Mouse (Mus musculus) intestine, embryonic 16.5 days (tissue): Measurements from ENCODE around the gene Ccdc97. TPM values are rescaled to one million over a fixed set of nuclear protein-coding genes. Genes with fewer than 3 reads are reported as not detected.

Source experiments
- ATAC-seq: fragments of 200-750 bp; cut with Nextera tagmentation; 2 replicates; pipeline ENCODE4 v1.8.0; 2017; ENCODE audit warnings: moderate TSS enrichment, moderate library complexity
- H3K27ac ChIP-seq: fragments of 300-500 bp; sonication (generic); 2 replicates; pipeline ENCODE4 v1.5.1; 2014; ENCODE audit warnings: mild to moderate bottlenecking, low read length
- H3K27me3 ChIP-seq: fragments of 300-500 bp; sonication (generic); replicated peaks from 2 replicates; pipeline ENCODE4 v1.6.1; 2014; ENCODE audit warnings: low read length, control low read depth, mixed read lengths; ENCODE audit not compliant: control insufficient read depth, insufficient read depth
- H3K36me3 ChIP-seq: fragments of 300-500 bp; sonication (generic); 2 replicates; pipeline ENCODE4 v1.6.1; 2014; ENCODE audit warnings: low read length, control low read depth; ENCODE audit not compliant: control insufficient read depth, insufficient read depth
- H3K4me1 ChIP-seq: fragments of 300-500 bp; sonication (generic); 2 replicates; pipeline ENCODE4 v1.6.1; 2014; ENCODE audit warnings: low read length, control low read depth, mixed read lengths; ENCODE audit not compliant: control insufficient read depth, insufficient read depth
- H3K4me2 ChIP-seq: fragments of 300-500 bp; sonication (generic); 2 replicates; pipeline ENCODE4 v1.6.1; 2014; ENCODE audit warnings: low read depth, low read length, control low read depth
- H3K4me3 ChIP-seq: fragments of 300-500 bp; sonication (generic); 2 replicates; pipeline ENCODE4 v1.5.1; 2014; ENCODE audit warnings: mild to moderate bottlenecking, low read length
- H3K9ac ChIP-seq: fragments of 300-500 bp; sonication (generic); 2 replicates; pipeline ENCODE4 v1.6.1; 2014; ENCODE audit warnings: low read depth, low read length
- H3K9me3 ChIP-seq: fragments of 300-500 bp; sonication (generic); 2 replicates; pipeline ENCODE4 v1.6.1; 2016; ENCODE audit warnings: low read length, control low read depth; ENCODE audit not compliant: control insufficient read depth
- WGBS: fragments of 180-500 bp; shearing (Covaris S2); extraction: QIAGEN DNeasy Blood & Tissue Kit; methylation state at CpG from one replicate; pipeline ENCODE4 v1.1.7; 2014; 5-methylcytosine and 5-hydroxymethylcytosine counted together
- polyA plus RNA-seq: library from polyadenylated mRNA; unstranded; fragments of >200 nt; fragmentation: Nextera tagmentation; extraction: Ambion mirVana; gene quantifications from 2 replicates; pipeline ENCODE4 v1.2.1, GENCODE M21; 2015

Gene Ccdc97
- polyA plus RNA-seq, 1 experiment from 2014 or later: 22.0 TPM

GRCm38 (mm10) chr7:25686680-25687531 is 32.0 kb downstream of the Ccdc97 start, which contains the start of gene Tgfb1:
TSS of gene Tgfb1 (plus strand) at chr7:25687002.
- Histone ChIP-seq H3K27ac (peak within 1 kb of the TSS; percentile 77), H3K36me3 (no peaks in the 10 kb centered on the region), H3K4me1 (peaks cover 27% of the 10 kb centered on the region), H3K4me3 (peak within 1 kb of the TSS; percentile 75), H3K9ac (peak within 1 kb of the TSS; percentile 90), H3K27me3 (no peaks in the 10 kb centered on the region; the same call in 1 of the 2 replicates), H3K4me2 (peak within 1 kb of the TSS; percentile 99), H3K9me3 (no peaks in the 10 kb centered on the region)
- under 1% methylated on average over 67 of the region's 69 CpGs for WGBS
- peak; percentile 54 for ATAC-seq

GRCm38 (mm10) chr7:25685926-25686470 is 32.9 kb downstream of the Ccdc97 start:
- Histone ChIP-seq H3K4me2 (peak overlapping the region; percentile 99), H3K36me3 (no peaks in the 10 kb centered on the region), H3K9ac (peak overlapping the region; percentile 90; the same call in 1 of the 2 replicates), H3K27ac (no peak overlapping the region), H3K4me3 (no peak overlapping the region), H3K27me3 (no peaks in the 10 kb centered on the region; the same call in 1 of the 2 replicates), H3K4me1 (peaks cover 31% of the 10 kb centered on the region), H3K9me3 (no peaks in the 10 kb centered on the region)
- ATAC-seq: no peak
- WGBS: 73% methylated on average over 21 of the region's 21 CpGs

GRCm38 (mm10) chr7:25684659-25685058 is 34.2 kb downstream of the Ccdc97 start:
- no peaks in the 10 kb centered on the region; the same call in 1 of the 2 replicates for H3K27me3 ChIP-seq
- H3K4me2 ChIP-seq: no peak overlapping the region
- H3K4me3 ChIP-seq: no peak overlapping the region
- WGBS: 90% methylated on average over 6 of the region's 6 CpGs
- no peak overlapping the region for H3K9ac ChIP-seq
- no peak overlapping the region for H3K27ac ChIP-seq
- no peaks in the 10 kb centered on the region for H3K9me3 ChIP-seq
- H3K4me1 ChIP-seq: peaks cover 36% of the 10 kb centered on the region
- ATAC-seq: no peak
- no peaks in the 10 kb centered on the region for H3K36me3 ChIP-seq

- WGBS: 49% methylated on average over 7 of the region's 7 CpGs
- H3K9ac ChIP-seq: 0 out of 2 replicates have a peak overlapping the region, but pooled peaks have one; percentile 14
- no peak overlapping the region for H3K4me2 ChIP-seq
- H3K4me1 ChIP-seq: peaks cover 33% of the 10 kb centered on the region
- no peaks in the 10 kb centered on the region for H3K36me3 ChIP-seq
- no peak overlapping the region for H3K4me3 ChIP-seq
- H3K27me3 ChIP-seq: no peaks in the 10 kb centered on the region; the same call in 1 of the 2 replicates
- H3K27ac ChIP-seq: 0 out of 2 replicates have a peak overlapping the region, but pooled peaks have one; percentile 3
- ATAC-seq: no peak
- no peaks in the 10 kb centered on the region for H3K9me3 ChIP-seq
Observed at GRCm38 (mm10) chr7:25683474-25684180, 35.3 kb downstream of the Ccdc97 start.

GRCm38 (mm10) chr7:25681341-25682231 is 37.3 kb downstream of the Ccdc97 start:
- Histone ChIP-seq H3K36me3 (no peaks in the 10 kb centered on the region), H3K4me2 (peak overlapping the region; percentile 81), H3K9me3 (no peaks in the 10 kb centered on the region), H3K9ac (no peak overlapping the region), H3K27ac (no peak overlapping the region), H3K27me3 (no peaks in the 10 kb centered on the region), H3K4me1 (peaks cover 22% of the 10 kb centered on the region), H3K4me3 (peak overlapping the region; percentile 75)
- WGBS: 60% methylated on average over 15 of the region's 15 CpGs
- no peak for ATAC-seq

GRCm38 (mm10) chr7:25680514-25681258 is 38.2 kb downstream of the Ccdc97 start, which contains the start of gene B9d2:
TSS of gene B9d2 (plus strand) at chr7:25680780.
- WGBS: under 1% methylated on average over 46 of the region's 46 CpGs
- H3K27me3 ChIP-seq: 0 out of 2 replicates have a peak, but pooled peaks cover under 1% of the 10 kb centered on the region
- H3K36me3 ChIP-seq: no peaks in the 10 kb centered on the region
- H3K4me1 ChIP-seq: peaks cover 17% of the 10 kb centered on the region; the same call in 1 of the 2 replicates
- peak within 1 kb of the TSS; percentile 92 for H3K27ac ChIP-seq
- H3K9ac ChIP-seq: peak within 1 kb of the TSS; percentile 76
- ATAC-seq: peak; percentile 98
- peak within 1 kb of the TSS; percentile 75 for H3K4me3 ChIP-seq
- no peaks in the 10 kb centered on the region for H3K9me3 ChIP-seq
- H3K4me2 ChIP-seq: peak within 1 kb of the TSS; percentile 81

- H3K9ac ChIP-seq: peak overlapping the region; percentile 76
- peaks cover 15% of the 10 kb centered on the region; the same call in 1 of the 2 replicates for H3K4me1 ChIP-seq
- H3K27ac ChIP-seq: peak overlapping the region; percentile 92
- ATAC-seq: no peak
- WGBS: 6% methylated on average over 6 of the region's 6 CpGs
- H3K27me3 ChIP-seq: peaks cover 7% of the 10 kb centered on the region
- H3K4me3 ChIP-seq: peak overlapping the region; percentile 75
- no peaks in the 10 kb centered on the region for H3K9me3 ChIP-seq
- peak overlapping the region; percentile 81 for H3K4me2 ChIP-seq
- no peaks in the 10 kb centered on the region for H3K36me3 ChIP-seq
Observed at GRCm38 (mm10) chr7:25679971-25680370, 38.9 kb downstream of the Ccdc97 start.

- no peak for ATAC-seq
- WGBS: 86% methylated on average over 7 of the region's 7 CpGs
- Histone ChIP-seq H3K9me3 (no peaks in the 10 kb centered on the region), H3K4me1 (peaks cover 15% of the 10 kb centered on the region; the same call in 1 of the 2 replicates), H3K27ac (no peak overlapping the region), H3K27me3 (peaks cover 24% of the 10 kb centered on the region), H3K4me3 (no peak overlapping the region), H3K4me2 (no peak overlapping the region), H3K36me3 (no peaks in the 10 kb centered on the region), H3K9ac (no peak overlapping the region)
Observed at GRCm38 (mm10) chr7:25677013-25677412, 41.9 kb downstream of the Ccdc97 start.
